Mouse (Mus musculus) liver, embryonic 14.5 days (tissue): ENCODE measurements around the gene Nat8. TPM values are rescaled to one million over a fixed set of nuclear protein-coding genes. Genes with fewer than 3 reads are reported as not detected.
A peak's percentile ranks its signal among the peaks of the same experiment; 100 is the strongest.
"Not testable (repeated sequence)": the region's sequence is repeated elsewhere in the genome, so short reads cannot be mapped to it uniquely, and the experiment has no call there.

ENCODE experiments used
- ATAC-seq: fragments of 200-750 bp; cut with Nextera tagmentation; 2 replicates; pipeline ENCODE4 v1.8.0; 2017; ENCODE audit warnings: moderate number of reproducible peaks, mild to moderate bottlenecking, moderate library complexity; ENCODE audit not compliant: insufficient read depth
- DNase-seq, 3 experiments: peaks; one replicate each; pipeline ENCODE4 v3.0.0-alpha.2; 2012 to 2013; ENCODE audit warnings: low read depth in 3 of 3, low spot score in 3 of 3
- H3K27ac ChIP-seq: fragments of 300-500 bp; sonication (generic); 2 replicates; pipeline ENCODE4 v1.5.1; 2014; ENCODE audit warnings: moderate library complexity, mild to moderate bottlenecking, control low read depth, inconsistent platforms
- H3K27me3 ChIP-seq: fragments of 300-500 bp; sonication (generic); 2 replicates; pipeline ENCODE4 v1.6.1; 2014; ENCODE audit warnings: mild to moderate bottlenecking, low read length, moderate library complexity; ENCODE audit not compliant: control insufficient read depth, insufficient read depth
- H3K36me3 ChIP-seq: fragments of 300-500 bp; sonication (generic); replicated peaks from 2 replicates; pipeline ENCODE4 v1.6.1; 2014; ENCODE audit warnings: low read depth; ENCODE audit not compliant: control insufficient read depth, insufficient read depth
- H3K4me1 ChIP-seq, 2 experiments: fragments of 200-500 bp in 1 of 2; fragments of 300-500 bp in 1 of 2; sonication (generic) in 1 of 2; replicated peaks; 2 replicates each; pipeline ENCODE4 v1.6.1; 2012 to 2014; ENCODE audit warnings: antibody characterized with exemption in 1 of 2, inconsistent platforms in 1 of 2, low read length in 1 of 2; ENCODE audit not compliant: control insufficient read depth in 2 of 2, insufficient read depth in 2 of 2
- H3K4me2 ChIP-seq: fragments of 300-500 bp; sonication (generic); 2 replicates; pipeline ENCODE4 v1.6.1; 2014; ENCODE audit warnings: low read depth, mild to moderate bottlenecking, control low read depth, moderate library complexity
- H3K4me3 ChIP-seq, 2 experiments: fragments of 200-500 bp in 1 of 2; fragments of 300-500 bp in 1 of 2; sonication (generic) in 1 of 2; 2 replicates each; pipeline ENCODE4 v1.5.1; 2012 to 2014; ENCODE audit warnings: low read depth in 2 of 2, low read length in 2 of 2, mild to moderate bottlenecking in 2 of 2, control low read depth in 1 of 2, inconsistent platforms in 1 of 2, moderate library complexity in 1 of 2; ENCODE audit not compliant: insufficient read depth in 1 of 2
- H3K9ac ChIP-seq: fragments of 300-500 bp; sonication (generic); replicated peaks from 2 replicates; pipeline ENCODE4 v1.6.1; 2014; ENCODE audit warnings: mild to moderate bottlenecking, control low read depth, moderate library complexity
- H3K9me3 ChIP-seq: fragments of 300-500 bp; sonication (generic); 2 replicates; pipeline ENCODE4 v1.6.1; 2016; ENCODE audit warnings: low read length, mixed read lengths; ENCODE audit not compliant: control insufficient read depth
- CTCF ChIP-seq: IDR thresholded peaks from 2 replicates; pipeline ENCODE4 v1.5.1; 2016; ENCODE audit warnings: antibody characterized with exemption, low read depth, control low read depth
- EP300 ChIP-seq: IDR thresholded peaks from 2 replicates; pipeline ENCODE4 v1.6.1; 2016; ENCODE audit warnings: antibody characterized with exemption, low read depth
- WGBS: fragments of 180-500 bp; shearing (Covaris S2); extraction: QIAGEN DNeasy Blood & Tissue Kit; methylation state at CpG from one replicate; pipeline ENCODE4 v1.1.7; 2014; ENCODE audit not compliant: insufficient replicate concordance; 5-methylcytosine and 5-hydroxymethylcytosine counted together
- polyA plus RNA-seq, 2 experiments: library from polyadenylated mRNA; depleted of rRNA in 1 of 2; stranded (reverse) in 1 of 2; unstranded in 1 of 2; fragments of >200 nt; fragmentation: Nextera tagmentation in 1 of 2; extraction: Ambion mirVana in 1 of 2; gene quantifications; 2 replicates each; pipeline versions ENCODE4 v1.2.1 to v1.2.3; 2012 to 2014

Gene Nat8
- polyA plus RNA-seq, 2 experiments, result 0.02 TPM; not detected in 1

DNA sequence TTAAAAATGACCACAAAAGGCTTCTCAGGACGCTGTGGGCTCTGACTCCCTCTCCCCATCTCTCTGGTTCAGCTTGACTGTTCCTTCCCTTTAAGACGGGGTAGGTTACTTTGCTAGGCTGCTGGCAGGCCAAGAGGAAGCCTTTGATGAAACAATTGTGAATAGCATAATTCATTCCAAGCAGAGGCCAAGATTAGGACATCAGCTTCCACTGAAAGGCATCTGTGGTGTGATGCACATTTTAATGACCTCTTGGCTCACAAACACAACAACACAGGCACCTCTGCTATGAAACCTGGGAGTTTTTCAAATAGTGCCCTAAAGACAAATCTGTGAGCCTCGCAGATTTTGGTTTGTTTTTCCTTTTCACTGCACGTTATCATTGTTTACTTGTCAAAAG, 8.1 kb upstream of the Nat8 start:
- no peak for DNase-seq
- Histone ChIP-seq H3K27ac (no peak overlapping the region), H3K4me1 (no peaks in the 10 kb centered on the region), H3K36me3 (no peaks in the 10 kb centered on the region), H3K4me3 (no peak overlapping the region), H3K9me3 (no peaks in the 10 kb centered on the region), H3K27me3 (no peaks in the 10 kb centered on the region), H3K9ac (no peak overlapping the region), H3K4me2 (no peak overlapping the region)
- TF ChIP-seq EP300 (no peak), CTCF (no peak)
- ATAC-seq, result no peak
- 35% methylated on average over 4 of the region's 4 CpGs for WGBS

GRCm38 (mm10) chr6:85838674-85839073, 6.8 kb upstream of the Nat8 start:
- no peaks in the 10 kb centered on the region for H3K36me3 ChIP-seq
- no peaks in the 10 kb centered on the region for H3K27me3 ChIP-seq
- H3K4me3 ChIP-seq, result no peak overlapping the region
- WGBS, result 59% methylated on average over 8 of the region's 8 CpGs
- TF ChIP-seq CTCF, result no peak
- DNase-seq (no peak), ATAC-seq (no peak)
- H3K4me1 ChIP-seq, result no peaks in the 10 kb centered on the region
- H3K4me2 ChIP-seq, result no peak overlapping the region
- H3K9ac ChIP-seq, result no peak overlapping the region
- H3K27ac ChIP-seq, result no peak overlapping the region
- H3K9me3 ChIP-seq, result no peaks in the 10 kb centered on the region

GRCm38 (mm10) chr6:85837307-85837706, 5.4 kb upstream of the Nat8 start:
- peak overlapping the region; percentile 6; the same call in 1 of the 2 replicates for H3K4me2 ChIP-seq
- H3K9me3 ChIP-seq, ATAC-seq, H3K4me3 ChIP-seq, H3K27ac ChIP-seq, H3K27me3 ChIP-seq, H3K4me1 ChIP-seq, H3K9ac ChIP-seq, H3K36me3 ChIP-seq, DNase-seq: not testable (repeated sequence)
- 0 out of 2 replicates have a peak, but pooled peaks have one; percentile 9 for TF ChIP-seq CTCF
- 17% methylated on average over 12 of the region's 12 CpGs for WGBS

GRCm38 (mm10) chr6:85836827-85837226, 4.9 kb upstream of the Nat8 start:
- not testable (repeated sequence) for ATAC-seq, H3K27ac ChIP-seq, H3K4me1 ChIP-seq, DNase-seq, H3K27me3 ChIP-seq, H3K4me3 ChIP-seq, H3K4me2 ChIP-seq, H3K36me3 ChIP-seq, H3K9me3 ChIP-seq, H3K9ac ChIP-seq
- WGBS, result 10% methylated on average over 9 of the region's 9 CpGs
- peak; percentile 30; the same call in 1 of the 2 replicates for TF ChIP-seq CTCF

- not testable (repeated sequence) for H3K27me3 ChIP-seq, H3K4me3 ChIP-seq, DNase-seq, H3K9me3 ChIP-seq, H3K27ac ChIP-seq, H3K4me2 ChIP-seq, ATAC-seq, H3K9ac ChIP-seq, H3K36me3 ChIP-seq, H3K4me1 ChIP-seq
- WGBS, result 63% methylated on average over 5 of the region's 5 CpGs
These were observed 4.2 kb upstream of the Nat8 start for GRCm38 (mm10) chr6:85836098-85836497.

GRCm38 (mm10) chr6:85835104-85835503, 3.2 kb upstream of the Nat8 start:
- not testable (repeated sequence) for H3K9me3 ChIP-seq, H3K4me3 ChIP-seq, H3K27me3 ChIP-seq, H3K9ac ChIP-seq, H3K4me1 ChIP-seq, DNase-seq, H3K4me2 ChIP-seq, ATAC-seq, H3K27ac ChIP-seq, H3K36me3 ChIP-seq
- WGBS, result 64% methylated on average over 1 of the region's 2 CpGs

GRCm38 (mm10) chr6:85834504-85835100, 2.7 kb upstream of the Nat8 start:
- H3K4me3 ChIP-seq, H3K9me3 ChIP-seq, H3K27ac ChIP-seq, H3K9ac ChIP-seq, DNase-seq, H3K27me3 ChIP-seq, H3K4me2 ChIP-seq, H3K36me3 ChIP-seq, ATAC-seq, H3K4me1 ChIP-seq: not testable (repeated sequence)
